Mouse (Mus musculus): Measurements from ENCODE around the gene Cd81. TPM values are rescaled to one million over a fixed set of nuclear protein-coding genes. Genes with fewer than 3 reads are reported as not detected.

The Cd81 gene
- total RNA-seq, 4 experiments from 2014 or later = 397 to 430 (median 418) TPM

DNA sequence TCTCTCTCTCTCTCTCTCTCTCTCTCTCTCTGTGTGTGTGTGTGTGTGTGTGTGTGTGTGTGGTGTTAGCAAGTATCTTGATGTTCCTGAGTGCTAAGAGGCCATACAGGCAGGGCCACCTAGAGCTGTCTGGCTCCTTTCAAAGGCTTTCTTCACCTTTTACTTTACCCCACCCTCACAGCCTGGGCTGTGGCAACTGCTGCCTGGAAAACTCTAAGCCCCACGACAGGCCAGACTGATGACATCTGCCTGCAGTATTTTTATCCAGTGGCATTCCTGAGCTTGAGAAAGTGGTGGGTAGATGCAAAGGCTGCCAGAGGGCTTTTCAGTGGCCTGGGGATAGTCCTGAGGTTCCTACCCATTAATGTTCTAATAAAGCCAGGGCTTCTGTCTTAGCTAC is 59.9 kb downstream of the Cd81 start:
- no peak for DNase-seq (ENCODE audit: low spot score)

DNA sequence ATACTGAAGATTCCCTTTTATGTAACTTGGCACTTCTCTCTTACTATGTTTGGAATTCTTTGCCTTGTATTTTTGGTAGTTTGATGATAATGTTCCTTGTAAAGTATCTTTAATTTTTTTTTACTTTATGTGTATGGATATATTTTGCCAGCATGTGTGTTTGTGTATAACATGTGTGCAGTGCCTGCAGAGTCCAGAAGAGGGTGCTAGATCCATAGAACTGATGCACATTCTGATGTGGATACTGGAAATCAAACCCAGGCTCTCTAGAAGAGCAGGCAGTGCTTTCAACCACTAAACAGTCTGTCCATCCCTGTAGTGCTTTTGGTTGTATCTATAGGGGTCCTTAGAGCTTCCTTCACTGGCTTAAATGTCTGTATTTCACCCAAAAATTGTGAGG is 62.2 kb downstream of the Cd81 start:
- no peak for DNase-seq (ENCODE audit: low spot score)

DNA sequence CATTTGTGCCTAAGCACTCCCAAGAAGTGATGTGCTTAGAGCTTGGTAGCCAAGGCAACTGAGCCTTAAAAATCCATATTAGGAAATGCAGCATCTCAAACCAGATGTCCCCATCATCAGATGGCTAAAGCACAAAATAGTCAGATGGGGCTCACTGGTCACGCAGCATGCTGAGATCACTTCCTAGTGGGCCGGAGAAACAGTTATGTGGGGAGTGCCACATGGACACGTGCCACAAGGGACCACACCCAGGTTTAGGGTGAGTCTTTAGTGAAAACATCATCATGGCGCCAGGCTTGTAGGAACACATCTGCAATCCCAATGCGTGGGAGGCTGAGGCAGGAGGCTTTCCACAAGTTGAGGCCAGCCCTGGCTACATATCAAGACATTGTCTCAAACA is 64.0 kb downstream of the Cd81 start:
- no peak for DNase-seq (ENCODE audit: low spot score)

Other genes starting within 250 kb of the Cd81 start
- not detected for gene Th, start 121.6 kb upstream of the Cd81 start, total RNA-seq (2022)
- gene Ascl2, start 83.5 kb upstream of the Cd81 start, total RNA-seq (2022) = not detected
- gene Tspan32, start 47.7 kb upstream of the Cd81 start, total RNA-seq (2022) = 1 to 10 TPM in 1 of 4 experiments, under 1 TPM in 3; 0.27 to 2.8 (median 0.52) TPM
- gene Tssc4, start 16.5 kb downstream of the Cd81 start, total RNA-seq (2022) = 10 to 100 TPM; 13.6 to 15.2 (median 14.3) TPM
- gene Trpm5, start 41.9 kb downstream of the Cd81 start, total RNA-seq (2022) = under 1 TPM in 1 of 4 experiments, not detected in 3; 0.28 TPM
- 10 to 100 TPM; 30.9 to 36.9 (median 32.8) TPM for gene Kcnq1, start 53.6 kb downstream of the Cd81 start, total RNA-seq (2022)

Measured in heart, adult 8-10 months (tissue).